Mouse (Mus musculus): ENCODE measurements around the gene Tbk1. TPM values are rescaled to one million over a fixed set of nuclear protein-coding genes. Genes with fewer than 3 reads are reported as not detected.
A peak's percentile ranks its signal among the peaks of the same experiment; 100 is the strongest.

Gene Tbk1
- 135 to 157 TPM (median 139 TPM) in 3 replicates for total RNA-seq (2017)

DNA sequence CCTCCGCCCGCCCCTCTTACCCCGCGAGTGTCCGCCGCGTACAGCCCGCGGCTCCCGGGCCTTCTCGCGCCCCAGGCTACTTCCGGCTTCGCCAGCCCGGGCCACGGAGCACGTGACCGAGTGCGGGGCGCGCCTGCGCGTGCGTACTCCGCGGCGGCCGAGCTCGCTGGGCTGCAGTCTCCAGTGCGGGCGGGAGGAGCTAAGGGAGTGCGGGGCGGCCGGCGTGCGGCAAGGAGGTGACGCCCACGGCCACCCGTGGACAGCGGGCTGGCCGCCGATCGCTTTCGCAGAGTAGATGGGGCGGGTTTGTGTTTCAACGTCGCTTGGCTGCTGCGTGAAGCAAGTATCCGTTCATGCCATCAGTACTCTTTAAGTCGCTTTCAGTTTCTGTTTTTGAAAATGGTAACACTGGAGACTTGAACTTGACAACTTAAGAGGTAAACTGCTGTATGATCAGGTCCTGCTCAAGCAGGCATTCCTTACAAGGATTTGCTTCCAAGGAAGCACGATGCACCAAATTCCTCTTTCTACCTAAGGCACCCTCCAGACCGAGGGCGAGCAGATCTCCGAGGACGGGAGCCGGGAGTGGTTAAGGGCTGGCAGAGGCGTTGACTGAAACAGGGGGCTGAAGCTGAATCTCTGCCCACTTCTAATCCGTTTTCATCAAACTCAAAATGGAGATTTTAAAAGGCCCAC, at the start of gene Tbk1:
Gene Tbk1 (minus strand): TSS at position 113 of the 696 bp plus-strand sequence.
- ATAC-seq (replicated peaks; ENCODE audit: insufficient number of reproducible peaks, low FRiP score, low TSS enrichment, poor library complexity, severe bottlenecking), result peak; percentile 44

DNA sequence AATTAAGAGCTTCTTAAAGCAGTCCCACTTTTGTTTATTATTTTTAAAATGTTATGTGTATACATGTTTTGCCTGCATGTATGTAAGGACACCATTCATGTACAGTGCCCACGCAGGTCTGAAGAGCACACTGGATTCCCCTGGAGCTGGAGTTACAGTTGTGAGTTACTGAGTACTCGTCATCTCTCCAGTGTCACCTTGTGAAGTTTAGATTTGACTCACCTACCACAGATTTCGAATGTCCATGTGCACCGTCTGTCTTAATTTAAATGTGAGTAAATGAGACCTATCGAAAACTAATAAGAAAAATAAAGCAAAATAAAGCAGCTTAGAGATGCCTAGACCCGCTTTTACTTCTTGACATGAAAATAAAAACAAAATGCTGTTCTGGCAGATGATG, 49.7 kb upstream of the Tbk1 start:
- no peak for ATAC-seq (replicated peaks; ENCODE audit: insufficient number of reproducible peaks, low FRiP score, low TSS enrichment, poor library complexity, severe bottlenecking)

DNA sequence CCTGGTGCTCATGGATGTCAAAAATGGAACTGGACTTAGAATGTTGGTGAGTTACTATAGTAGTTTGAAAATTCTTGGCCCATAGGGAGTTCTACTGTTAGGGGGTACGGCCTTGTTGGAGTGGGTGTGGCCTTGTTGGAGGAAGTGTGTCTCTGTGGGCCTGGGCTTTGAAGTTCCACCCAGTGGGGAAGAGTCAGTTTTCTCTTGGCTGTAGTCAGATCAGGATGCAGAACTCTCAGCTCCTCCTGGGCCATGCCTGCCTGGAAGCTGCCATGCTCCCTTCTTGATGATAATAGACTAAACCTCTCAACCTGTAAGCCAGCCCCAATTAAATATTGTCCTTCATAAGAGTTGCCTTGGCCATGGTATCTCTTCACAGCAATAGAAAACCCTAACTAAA, 47.6 kb upstream of the Tbk1 start:
- ATAC-seq (replicated peaks; ENCODE audit: insufficient number of reproducible peaks, low FRiP score, low TSS enrichment, poor library complexity, severe bottlenecking), result no peak

DNA sequence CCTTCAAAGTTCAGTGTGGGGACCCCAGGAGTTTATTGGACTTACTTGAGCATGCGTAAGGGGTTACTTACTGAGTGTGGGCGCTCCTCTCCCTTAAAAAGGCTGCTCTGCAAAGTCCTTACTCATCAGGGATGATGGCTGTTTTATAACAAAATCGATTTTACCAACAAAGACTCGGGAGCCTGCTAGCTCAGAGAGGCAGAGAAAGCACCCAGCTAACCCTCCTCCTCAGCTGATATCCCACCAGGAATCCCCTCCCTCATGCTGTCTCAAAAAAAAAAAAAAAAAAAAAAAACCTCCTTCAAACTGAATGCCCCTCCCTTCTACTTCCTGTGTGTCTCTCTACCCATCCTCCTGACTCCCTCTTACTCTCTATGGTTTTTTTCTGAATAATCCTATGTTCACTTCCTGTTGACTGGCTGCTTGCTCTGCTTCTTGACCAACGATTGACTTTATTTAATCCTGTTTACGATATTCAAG, 42.0 kb upstream of the Tbk1 start:
- no peak for ATAC-seq (replicated peaks; ENCODE audit: insufficient number of reproducible peaks, low FRiP score, low TSS enrichment, poor library complexity, severe bottlenecking)

DNA sequence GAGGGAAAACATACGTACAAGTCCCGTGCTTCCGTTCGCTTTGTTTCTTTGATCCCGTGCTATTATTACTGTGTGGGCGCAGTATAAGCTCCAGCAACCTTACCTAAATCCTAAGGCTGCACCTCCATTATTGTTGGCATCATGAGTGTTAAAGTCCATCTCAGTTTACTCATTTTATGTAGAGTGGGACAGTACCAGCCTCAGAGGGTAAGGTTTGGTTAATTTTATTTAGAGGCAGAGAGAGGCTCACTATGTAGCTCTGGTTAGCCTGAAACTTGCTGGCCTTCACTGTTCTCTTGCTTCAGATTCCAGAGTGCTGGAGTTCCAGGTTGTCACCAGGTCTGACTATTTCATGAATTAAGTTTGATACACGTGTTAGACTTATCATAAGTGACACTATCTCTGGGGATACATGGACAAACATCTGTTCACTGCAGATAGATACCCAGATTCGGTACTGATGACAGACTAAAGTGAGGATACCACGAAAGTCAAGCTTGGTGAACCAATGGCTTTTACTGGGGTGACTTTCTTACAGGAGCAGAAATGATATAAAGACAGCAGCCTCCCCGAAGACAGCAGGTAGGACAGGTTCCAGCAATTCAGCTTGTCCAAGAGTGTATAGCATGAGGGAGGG, 40.7 kb upstream of the Tbk1 start:
- no peak for ATAC-seq (replicated peaks; ENCODE audit: insufficient number of reproducible peaks, low FRiP score, low TSS enrichment, poor library complexity, severe bottlenecking)

DNA sequence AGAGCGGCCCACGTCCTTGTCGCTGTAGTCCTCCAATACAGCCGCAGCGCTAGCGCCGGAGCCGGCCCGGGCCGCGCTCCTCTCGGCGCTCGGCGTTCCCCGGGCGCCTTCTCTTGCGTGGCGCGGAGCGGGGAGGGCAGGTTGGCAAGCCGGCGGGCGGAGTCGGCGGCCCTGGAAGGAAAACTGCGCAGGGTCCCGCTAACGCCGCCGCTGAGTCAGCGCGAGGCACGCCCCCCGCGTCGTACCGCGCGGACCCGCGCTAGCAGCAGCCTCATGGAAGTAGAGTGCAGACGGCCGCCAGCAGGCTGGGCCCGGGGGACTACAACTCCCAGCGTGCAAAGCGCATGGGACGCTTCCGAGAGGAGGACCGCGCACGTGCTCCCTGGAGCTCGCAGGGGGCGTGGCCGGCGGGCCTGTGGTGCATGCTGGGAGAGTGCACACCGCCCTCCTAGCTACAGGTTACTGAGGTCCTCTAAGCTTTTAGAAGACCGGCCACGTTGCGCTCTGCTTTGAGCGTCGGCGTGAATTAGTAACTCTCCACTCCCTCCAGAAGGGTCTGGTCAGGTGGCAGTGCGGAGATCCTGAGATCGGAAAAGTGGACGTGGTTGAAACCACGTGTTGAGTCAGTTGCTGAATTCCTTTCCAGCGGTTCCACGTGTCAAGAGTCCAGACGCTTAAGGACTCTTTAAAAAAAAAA, 39.7 kb upstream of the Tbk1 start, which contains the start of gene Xpot:
Gene Xpot (minus strand): TSS at position 147 of the 697 bp plus-strand sequence.
- ATAC-seq (replicated peaks; ENCODE audit: insufficient number of reproducible peaks, low FRiP score, low TSS enrichment, poor library complexity, severe bottlenecking), result peak; percentile 96

GRCm38 (mm10) chr10:121625407-121626185, 39.0 kb upstream of the Tbk1 start:
- ATAC-seq (replicated peaks; ENCODE audit: insufficient number of reproducible peaks, low FRiP score, low TSS enrichment, poor library complexity, severe bottlenecking), result peak; percentile 12; the same call in 1 of the 2 replicates

DNA sequence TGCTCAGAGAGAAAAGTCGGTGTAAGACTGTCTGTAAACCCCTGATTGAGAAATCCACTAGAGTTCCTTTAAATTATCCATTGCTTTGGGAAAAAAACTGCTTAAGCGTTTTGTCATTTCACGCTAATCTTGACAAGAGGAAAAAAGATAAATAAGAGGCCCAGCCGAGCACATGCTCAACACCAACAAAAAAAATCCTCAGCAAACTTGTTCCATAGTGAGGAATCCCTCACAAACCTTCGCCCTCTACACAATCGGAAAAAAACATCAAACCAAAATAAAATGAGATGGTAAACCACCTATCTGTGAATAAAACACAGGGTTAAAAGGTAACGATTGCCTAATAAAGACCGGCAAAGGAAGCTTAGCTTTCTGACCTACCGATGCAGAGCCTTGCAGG, 38.4 kb upstream of the Tbk1 start:
- ATAC-seq (replicated peaks; ENCODE audit: insufficient number of reproducible peaks, low FRiP score, low TSS enrichment, poor library complexity, severe bottlenecking), result no peak

GRCm38 (mm10) chr10:121623670-121624069, 37.1 kb upstream of the Tbk1 start:
- no peak for ATAC-seq (replicated peaks; ENCODE audit: insufficient number of reproducible peaks, low FRiP score, low TSS enrichment, poor library complexity, severe bottlenecking)

DNA sequence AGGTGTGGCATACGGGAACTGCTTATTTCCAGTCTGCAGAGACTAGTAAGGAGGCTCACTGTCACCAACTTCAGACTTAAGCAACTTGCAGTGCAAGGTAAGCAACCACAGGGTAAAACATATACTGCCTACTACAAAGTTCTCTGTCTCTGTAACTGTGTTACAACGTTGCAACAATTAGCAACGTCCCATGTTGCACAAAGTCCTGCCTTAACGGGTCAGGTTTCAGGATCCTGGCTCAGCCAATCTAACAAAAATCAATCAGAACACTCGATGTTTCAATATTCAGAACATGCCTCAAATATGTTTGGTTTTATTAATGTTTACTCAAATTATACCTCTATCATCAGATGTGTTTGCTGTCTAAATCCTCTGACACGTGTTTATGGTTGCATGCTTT, 35.8 kb upstream of the Tbk1 start:
- no peak for ATAC-seq (replicated peaks; ENCODE audit: insufficient number of reproducible peaks, low FRiP score, low TSS enrichment, poor library complexity, severe bottlenecking)

DNA sequence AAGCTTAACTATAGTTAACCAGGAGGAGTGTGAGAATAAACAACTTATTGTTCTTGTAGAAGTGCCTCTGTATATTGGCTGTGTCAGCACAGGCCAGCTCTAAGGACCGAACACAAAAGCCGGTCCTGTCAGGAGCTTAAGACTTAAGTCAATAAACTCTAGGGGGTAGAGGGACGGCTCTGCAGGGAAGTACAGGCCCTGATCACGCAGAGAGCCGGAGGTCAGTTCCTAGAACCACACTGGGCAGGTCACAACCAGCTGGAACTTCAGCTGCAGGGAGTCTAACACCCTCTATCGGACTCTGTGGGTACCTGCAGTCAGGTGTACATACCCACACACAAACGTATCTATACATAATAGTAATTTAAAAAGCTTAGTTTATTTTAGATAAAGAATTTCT, 29.3 kb upstream of the Tbk1 start:
- no peak for ATAC-seq (replicated peaks; ENCODE audit: insufficient number of reproducible peaks, low FRiP score, low TSS enrichment, poor library complexity, severe bottlenecking)

GRCm38 (mm10) chr10:121615146-121615870, 28.7 kb upstream of the Tbk1 start:
- ATAC-seq (replicated peaks; ENCODE audit: insufficient number of reproducible peaks, low FRiP score, low TSS enrichment, poor library complexity, severe bottlenecking), result no peak

- ATAC-seq (replicated peaks; ENCODE audit: insufficient number of reproducible peaks, low FRiP score, low TSS enrichment, poor library complexity, severe bottlenecking), result no peak
Measured at GRCm38 (mm10) chr10:121613570-121613969, 27.0 kb upstream of the Tbk1 start.

DNA sequence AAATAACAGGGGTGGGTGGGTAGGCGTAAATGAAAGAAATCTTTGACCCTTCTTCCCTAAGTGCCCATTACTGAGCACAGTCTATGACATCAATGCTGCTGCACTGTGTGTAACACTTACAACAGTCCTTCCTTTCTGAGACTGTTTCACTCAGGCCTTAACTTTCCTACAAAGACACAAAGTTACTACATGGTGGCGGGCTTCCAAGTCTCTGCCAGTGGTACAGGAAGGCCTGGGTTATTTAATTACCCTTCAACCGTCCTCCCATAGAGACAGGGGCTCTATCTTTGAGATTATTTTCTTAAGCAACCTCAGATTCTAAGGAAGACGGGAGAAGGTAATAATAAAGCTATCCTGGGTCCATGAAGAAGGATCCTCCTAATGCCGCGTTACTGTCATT, 25.9 kb upstream of the Tbk1 start:
- ATAC-seq (replicated peaks; ENCODE audit: insufficient number of reproducible peaks, low FRiP score, low TSS enrichment, poor library complexity, severe bottlenecking), result no peak

GRCm38 (mm10) chr10:121611587-121611986, 25.0 kb upstream of the Tbk1 start:
- ATAC-seq (replicated peaks; ENCODE audit: insufficient number of reproducible peaks, low FRiP score, low TSS enrichment, poor library complexity, severe bottlenecking), result no peak

DNA sequence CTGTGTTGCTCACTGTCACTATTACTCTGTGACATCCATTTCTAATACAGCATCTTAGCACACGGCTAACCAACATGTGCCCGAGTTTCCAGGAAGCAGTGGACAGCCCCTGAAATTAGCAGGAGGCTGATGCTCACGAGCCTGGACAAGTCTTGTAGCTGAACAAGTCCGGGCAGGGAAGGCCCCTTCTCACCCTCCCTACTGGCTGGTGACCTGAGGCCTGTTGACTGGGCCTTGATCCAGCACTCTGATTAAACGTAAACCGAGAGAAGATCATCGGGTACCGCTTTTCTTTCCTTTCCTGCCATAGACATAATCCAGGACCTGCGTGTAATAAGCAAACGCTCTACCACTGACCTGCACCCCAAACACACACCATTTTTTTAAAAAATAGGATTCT, 21.6 kb upstream of the Tbk1 start:
- ATAC-seq (replicated peaks; ENCODE audit: insufficient number of reproducible peaks, low FRiP score, low TSS enrichment, poor library complexity, severe bottlenecking), result 0 out of 2 replicates have a peak, but pooled peaks have one; percentile 7

GRCm38 (mm10) chr10:121604632-121605344, 18.2 kb upstream of the Tbk1 start:
- no peak for ATAC-seq (replicated peaks; ENCODE audit: insufficient number of reproducible peaks, low FRiP score, low TSS enrichment, poor library complexity, severe bottlenecking)

- no peak for ATAC-seq (replicated peaks; ENCODE audit: insufficient number of reproducible peaks, low FRiP score, low TSS enrichment, poor library complexity, severe bottlenecking)
Measured at GRCm38 (mm10) chr10:121603556-121603955, 17.0 kb upstream of the Tbk1 start.
